Mouse (Mus musculus): ENCODE measurements around the gene Ppp2r1b. TPM values are rescaled to one million over a fixed set of nuclear protein-coding genes. Genes with fewer than 3 reads are reported as not detected.

Gene Ppp2r1b
- total and polyA plus RNA-seq, 3 experiments = 39.6 to 66.6 (median 42.1) TPM

DNA sequence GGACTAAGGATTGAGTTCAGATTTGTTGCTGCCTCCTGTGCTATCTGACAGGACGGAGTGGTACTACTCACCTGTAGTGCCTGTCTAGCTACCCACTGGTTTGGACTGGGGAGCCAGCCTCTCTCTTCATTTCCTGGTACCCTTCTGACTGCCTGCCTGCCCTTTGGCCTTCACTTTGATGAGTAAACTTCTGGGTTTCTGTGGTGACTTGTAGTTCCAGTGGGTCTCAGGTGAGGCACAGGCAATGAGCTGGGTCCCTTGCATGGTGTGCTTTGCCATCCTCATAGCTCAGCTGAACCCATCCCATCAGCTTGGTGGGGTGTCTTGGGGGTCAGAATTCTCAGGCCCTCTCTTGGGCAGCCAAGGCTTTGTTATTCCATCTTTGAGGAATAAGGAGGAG lies 41.8 kb downstream of the Ppp2r1b start:
- Histone ChIP-seq H3K27ac (ENCODE audit: insufficient read depth, low read depth) (no peak overlapping the region), H3K9me3 (replicated peaks; ENCODE audit: low read length) (no peaks in the 10 kb centered on the region), H3K36me3 (replicated peaks in 1 of 2; ENCODE audit: control insufficient read depth in 1 of 2, insufficient read depth in 1 of 2, low read length in 1 of 2) (peaks cover 44 to 90% of the 10 kb centered on the region in 2 experiments), H3K27me3 (replicated peaks) (no peaks in the 10 kb centered on the region), H3K4me3 (replicated peaks in 1 of 3; ENCODE audit: low read depth in 2 of 3, low read length in 2 of 3, poor library complexity in 1 of 3) (no peak overlapping the region), H3K79me2 (replicated peaks; ENCODE audit: control insufficient read depth, extremely low read depth, insufficient read depth, poor library complexity, severe bottlenecking) (no peaks in the 10 kb centered on the region; the same call in 1 of the 2 replicates), H3K4me2 (ENCODE audit: insufficient read depth, low read depth, poor library complexity, severe bottlenecking) (no peak overlapping the region), H3K4me1 (ENCODE audit: control insufficient read depth in 1 of 2, insufficient read depth in 2 of 2) (peaks cover 0 to 8% of the 10 kb centered on the region in 2 experiments; a peak in 2 of 4 replicates), H3K9ac (ENCODE audit: insufficient read depth, low read depth) (no peak overlapping the region)
- in situ Hi-C loops (cut with MboI; ENCODE audit: low pct_ligation_motif_present, low pct_unique_long_range_greater_than_20kb, low sequenced_read_pairs) = no loop called here
- DNase-seq (ENCODE audit: extremely low read depth) = no peak
- dilution Hi-C loops (cut with MboI; ENCODE audit: extremely low pct_ligation_motif_present, extremely low pct_unique_long_range_greater_than_20kb, low sequenced_read_pairs) = no loop called here
- TF ChIP-seq UBTF (IDR thresholded peaks at IDR 0.05; ENCODE audit: low read depth, low read length) (no peak), ELF1 (IDR thresholded peaks at IDR 0.05; ENCODE audit: low read depth, low read length) (no peak), MEF2A (IDR thresholded peaks at IDR 0.05; ENCODE audit: borderline replicate concordance, low read depth, low read length) (no peak), USF1 (IDR thresholded peaks at IDR 0.05; ENCODE audit: low read depth, low read length) (no peak), HCFC1 (IDR thresholded peaks at IDR 0.05; ENCODE audit: low read depth, low read length) (no peak), CTCF (conservative IDR thresholded peaks at IDR 0.05 in 1 of 2, IDR thresholded peaks at IDR 0.05 in 1 of 2; ENCODE audit: low read depth in 2 of 2, low read length in 2 of 2) (no peak), POLR2AphosphoS2 (IDR thresholded peaks at IDR 0.05; ENCODE audit: low read depth, low read length) (no peak), IRF4 (IDR thresholded peaks at IDR 0.05; ENCODE audit: low read depth, low read length) (no peak), TBP (conservative IDR thresholded peaks at IDR 0.05; ENCODE audit: low read depth, low read length) (no peak), USF2 (conservative IDR thresholded peaks at IDR 0.05; ENCODE audit: low read depth, low read length) (no peak), ZMIZ1 (IDR thresholded peaks at IDR 0.05; ENCODE audit: low read depth, low read length) (no peak), MAZ (IDR thresholded peaks at IDR 0.05; ENCODE audit: low read depth, low read length) (no peak), TCF12 (IDR thresholded peaks at IDR 0.05; ENCODE audit: low read depth, low read length) (no peak), MXI1 (IDR thresholded peaks at IDR 0.05; ENCODE audit: low read depth, low read length) (no peak), ZNF384 (IDR thresholded peaks at IDR 0.05; ENCODE audit: low read depth, low read length) (no peak), RCOR1 (conservative IDR thresholded peaks at IDR 0.05; ENCODE audit: low read depth, low read length) (no peak), CHD1 (IDR thresholded peaks at IDR 0.05; ENCODE audit: low read depth, low read length) (no peak)

DNA sequence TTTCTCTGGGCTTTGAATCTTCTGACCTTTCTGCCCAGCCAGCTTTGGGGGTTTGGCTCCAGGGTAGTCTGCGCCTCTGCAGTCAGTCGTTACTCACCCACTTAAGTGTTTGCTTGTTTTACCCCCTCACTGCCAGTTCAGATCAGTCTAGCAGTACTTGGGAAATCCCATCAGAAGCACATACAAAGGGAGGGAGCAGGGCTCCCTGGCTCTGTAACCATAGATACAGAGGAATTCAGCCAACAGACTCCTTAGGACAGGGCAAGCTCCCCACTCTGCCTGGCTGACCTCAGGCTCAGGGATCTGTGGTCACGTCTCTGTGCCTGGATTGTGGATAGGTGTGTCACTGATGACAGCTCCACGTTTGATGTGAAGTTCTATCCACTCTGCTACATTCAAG lies 42.2 kb downstream of the Ppp2r1b start:
- H3K79me2 ChIP-seq (replicated peaks; ENCODE audit: control insufficient read depth, extremely low read depth, insufficient read depth, poor library complexity, severe bottlenecking) = no peaks in the 10 kb centered on the region; the same call in 1 of the 2 replicates
- H3K36me3 ChIP-seq (replicated peaks in 1 of 2; ENCODE audit: control insufficient read depth in 1 of 2, insufficient read depth in 1 of 2, low read length in 1 of 2) = peaks cover 42 to 89% of the 10 kb centered on the region in 2 experiments
- H3K27ac ChIP-seq (ENCODE audit: insufficient read depth, low read depth) = no peak overlapping the region
- TF ChIP-seq JUND (conservative IDR thresholded peaks at IDR 0.05; ENCODE audit: low read depth, low read length) (no peak), BHLHE40 (IDR thresholded peaks at IDR 0.05; ENCODE audit: low read depth, low read length) (no peak), RCOR1 (conservative IDR thresholded peaks at IDR 0.05; ENCODE audit: low read depth, low read length) (no peak)
- no peak overlapping the region for H3K9ac ChIP-seq (ENCODE audit: insufficient read depth, low read depth)
- dilution Hi-C loops (cut with MboI; ENCODE audit: extremely low pct_ligation_motif_present, extremely low pct_unique_long_range_greater_than_20kb, low sequenced_read_pairs) = no loop called here
- DNase-seq (ENCODE audit: extremely low read depth) = no peak
- no peaks in the 10 kb centered on the region for H3K27me3 ChIP-seq (replicated peaks)
- H3K9me3 ChIP-seq (replicated peaks; ENCODE audit: low read length) = no peaks in the 10 kb centered on the region
- H3K4me1 ChIP-seq (ENCODE audit: control insufficient read depth in 1 of 2, insufficient read depth in 2 of 2) = peaks cover 0 to 8% of the 10 kb centered on the region in 2 experiments; a peak in 2 of 4 replicates
- no peak overlapping the region for H3K4me2 ChIP-seq (ENCODE audit: insufficient read depth, low read depth, poor library complexity, severe bottlenecking)
- H3K4me3 ChIP-seq (replicated peaks in 1 of 3; ENCODE audit: low read depth in 2 of 3, low read length in 2 of 3, poor library complexity in 1 of 3) = no peak overlapping the region
- in situ Hi-C loops (cut with MboI; ENCODE audit: low pct_ligation_motif_present, low pct_unique_long_range_greater_than_20kb, low sequenced_read_pairs) = no loop called here
